Mouse (Mus musculus) lung, adult 2 months (tissue): ENCODE measurements around the gene Cacna1a.

Experiments
- CTCF ChIP-seq: fragments of 200-500 bp; IDR thresholded peaks from 2 replicates; pipeline ENCODE4 v1.5.1; 2011; ENCODE audit warnings: mild to moderate bottlenecking, low read length, control low read depth; ENCODE audit not compliant: insufficient read depth
- POLR2A ChIP-seq: fragments of 200-500 bp; IDR thresholded peaks from 2 replicates; pipeline ENCODE4 v1.6.1; 2011; ENCODE audit warnings: low read depth, mild to moderate bottlenecking, control low read depth, low read length, borderline replicate concordance; ENCODE audit errors: extremely low read depth

DNA sequence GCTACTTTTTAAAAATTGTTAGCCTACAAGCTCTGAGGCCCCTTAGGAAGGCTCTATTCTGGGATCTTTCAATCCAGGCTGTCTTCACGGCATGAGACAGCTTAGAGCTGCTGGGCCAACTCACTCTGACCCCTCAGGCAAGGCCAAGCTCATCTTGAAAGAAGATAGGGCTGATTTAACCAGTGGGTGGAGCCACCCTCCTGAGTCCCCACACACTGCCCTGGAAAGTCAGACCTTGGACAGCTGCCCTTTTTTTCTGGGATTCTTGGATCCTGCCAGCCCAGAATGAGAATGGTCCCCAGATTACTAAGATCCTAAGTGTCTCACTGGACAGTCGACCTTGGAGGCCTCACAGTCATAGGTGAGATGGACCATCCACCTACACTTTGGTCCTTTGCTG is 47.6 kb upstream of the Cacna1a start:
- TF ChIP-seq CTCF (no peak), POLR2A (no peak)
